Mouse (Mus musculus) left cerebral cortex, adult 18-20 months (tissue): ENCODE measurements around the gene Sprr2a1. TPM values are rescaled to one million over a fixed set of nuclear protein-coding genes. Genes with fewer than 3 reads are reported as not detected.
"Not testable (repeated sequence)": the region's sequence is repeated elsewhere in the genome, so short reads cannot be mapped to it uniquely, and the experiment has no call there.

Experiments
- DNase-seq, 2 experiments: peaks; one replicate each; pipeline ENCODE4 v3.0.0; 2021 to 2022; ENCODE audit warnings: low spot score in 2 of 2, mixed read lengths in 1 of 2
- long read RNA-seq, 2 experiments: library from polyadenylated mRNA; stranded (forward); transcript quantifications; one replicate each; pipeline ENCODE4 v2.0.0; 2021
- total RNA-seq, 2 experiments: library from RNA; stranded (reverse); gene quantifications; 2 replicates each; pipeline ENCODE4 v1.2.3; 2021

The Sprr2a1 gene
- not detected for total RNA-seq
- long read RNA-seq, experiment 1, result 0 reads
- long read RNA-seq, experiment 2, result 0 reads

- not testable (repeated sequence) for DNase-seq
Measured at GRCm38 (mm10) chr3:92215569-92215968, at the start of gene Sprr2a1, which contains the start of gene Sprr2a2. Sprr2a1 (plus strand) TSS chr3:92215799. Sprr2a2 (plus strand) TSS chr3:92215920.

GRCm38 (mm10) chr3:92169847-92170246 is 45.8 kb upstream of the Sprr2a1 start:
- no peak for DNase-seq

GRCm38 (mm10) chr3:92176880-92177279 is 38.7 kb upstream of the Sprr2a1 start:
- DNase-seq, result no peak

GRCm38 (mm10) chr3:92195512-92196200 is 19.9 kb upstream of the Sprr2a1 start:
- no peak for DNase-seq

- DNase-seq, result not testable (repeated sequence)
Measured at GRCm38 (mm10) chr3:92211133-92211925, 4.3 kb upstream of the Sprr2a1 start.

GRCm38 (mm10) chr3:92212059-92212458 is 3.5 kb upstream of the Sprr2a1 start:
- not testable (repeated sequence) for DNase-seq

- DNase-seq, result not testable (repeated sequence)
Measured at GRCm38 (mm10) chr3:92213651-92214050, 1.9 kb upstream of the Sprr2a1 start.

GRCm38 (mm10) chr3:92219031-92219430 is 3.4 kb downstream of the Sprr2a1 start:
- not testable (repeated sequence) for DNase-seq

GRCm38 (mm10) chr3:92223708-92224107 is 8.1 kb downstream of the Sprr2a1 start:
- not testable (repeated sequence) for DNase-seq

- DNase-seq, result not testable (repeated sequence)
Measured at GRCm38 (mm10) chr3:92227410-92227809, 11.8 kb downstream of the Sprr2a1 start.

- DNase-seq, result not testable (repeated sequence)
Measured at GRCm38 (mm10) chr3:92236463-92237189, 21.0 kb downstream of the Sprr2a1 start.

- DNase-seq, result not testable (repeated sequence)
Measured at GRCm38 (mm10) chr3:92238736-92239135, 23.1 kb downstream of the Sprr2a1 start.

- DNase-seq, result not testable (repeated sequence)
Measured at GRCm38 (mm10) chr3:92239197-92239596, 23.6 kb downstream of the Sprr2a1 start.

- not testable (repeated sequence) for DNase-seq
Measured at GRCm38 (mm10) chr3:92244833-92245232, 29.2 kb downstream of the Sprr2a1 start.

- not testable (repeated sequence) for DNase-seq
Measured at GRCm38 (mm10) chr3:92246245-92246644, 30.6 kb downstream of the Sprr2a1 start.

- DNase-seq, result not testable (repeated sequence)
Measured at GRCm38 (mm10) chr3:92248494-92248893, 32.9 kb downstream of the Sprr2a1 start.

- DNase-seq, result not testable (repeated sequence)
Measured at GRCm38 (mm10) chr3:92250450-92250849, 34.9 kb downstream of the Sprr2a1 start.

- DNase-seq, result not testable (repeated sequence)
Measured at GRCm38 (mm10) chr3:92253860-92254259, 38.3 kb downstream of the Sprr2a1 start.

GRCm38 (mm10) chr3:92258526-92258925 is 42.9 kb downstream of the Sprr2a1 start:
- DNase-seq, result not testable (repeated sequence)

GRCm38 (mm10) chr3:92263462-92263861 is 47.9 kb downstream of the Sprr2a1 start:
- not testable (repeated sequence) for DNase-seq
